Mouse (Mus musculus) heart, embryonic 12.5 days (tissue): ENCODE results near the gene Med24. TPM values are rescaled to one million over a fixed set of nuclear protein-coding genes. Genes with fewer than 3 reads are reported as not detected.
"Not testable (repeated sequence)": the region's sequence is repeated elsewhere in the genome, so short reads cannot be mapped to it uniquely, and the experiment has no call there.

Experiments used
- ATAC-seq: fragments of 200-750 bp; cut with Nextera tagmentation; 2 replicates; pipeline ENCODE4 v1.8.0; 2017; ENCODE audit warnings: moderate TSS enrichment, moderate library complexity; ENCODE audit not compliant: insufficient number of reproducible peaks, low FRiP score
- H3K27ac ChIP-seq: fragments of 300-500 bp; sonication (generic); 2 replicates; pipeline ENCODE4 v1.5.1; 2016; ENCODE audit warnings: mild to moderate bottlenecking, moderate library complexity; ENCODE audit not compliant: poor library complexity, severe bottlenecking
- H3K27me3 ChIP-seq: fragments of 300-500 bp; sonication (generic); replicated peaks from 2 replicates; pipeline ENCODE4 v1.6.1; 2016; ENCODE audit warnings: mild to moderate bottlenecking, moderate library complexity
- H3K36me3 ChIP-seq: fragments of 300-500 bp; sonication (generic); 2 replicates; pipeline ENCODE4 v1.6.1; 2016; ENCODE audit warnings: mild to moderate bottlenecking, moderate library complexity
- H3K4me1 ChIP-seq: fragments of 300-500 bp; sonication (generic); replicated peaks from 2 replicates; pipeline ENCODE4 v1.6.1; 2016; ENCODE audit warnings: mild to moderate bottlenecking
- H3K4me2 ChIP-seq: fragments of 300-500 bp; sonication (generic); 2 replicates; pipeline ENCODE4 v1.6.1; 2016; ENCODE audit warnings: mild to moderate bottlenecking, moderate library complexity
- H3K4me3 ChIP-seq: fragments of 300-500 bp; sonication (generic); 2 replicates; pipeline ENCODE4 v1.5.1; 2016; ENCODE audit warnings: mild to moderate bottlenecking
- H3K9ac ChIP-seq: fragments of 300-500 bp; sonication (generic); 2 replicates; pipeline ENCODE4 v1.6.1; 2016; ENCODE audit warnings: mild to moderate bottlenecking, moderate library complexity
- H3K9me3 ChIP-seq: fragments of 300-500 bp; sonication (generic); replicated peaks from 2 replicates; pipeline ENCODE4 v1.6.1; 2016; ENCODE audit warnings: mild to moderate bottlenecking, moderate library complexity
- WGBS: fragments of 180-500 bp; shearing (Covaris S2); methylation state at CpG from one replicate; pipeline ENCODE4 v1.1.7; 2016; 5-methylcytosine and 5-hydroxymethylcytosine counted together
- polyA plus RNA-seq: library from polyadenylated mRNA; unstranded; fragments of >200 nt; fragmentation: Nextera tagmentation; extraction: Ambion mirVana; gene quantifications from 2 replicates; pipeline ENCODE4 v1.2.1, GENCODE M21; 2016

The Med24 gene
- polyA plus RNA-seq, 1 experiment from 2014 or later = 45.9 TPM

GRCm38 (mm10) chr11:98681786-98682745 is 47.2 kb downstream of the Med24 start, which contains the start of gene Psmd3:
TSS of gene Psmd3 (plus strand) at chr11:98682554.
- no peaks in the 10 kb centered on the region for H3K9me3 ChIP-seq
- peaks cover 28% of the 10 kb centered on the region for H3K36me3 ChIP-seq
- peak within 1 kb of the TSS; percentile 36 for H3K27ac ChIP-seq
- H3K4me3 ChIP-seq = peak within 1 kb of the TSS; percentile 84
- peak; percentile 96 for ATAC-seq
- H3K4me2 ChIP-seq = peak within 1 kb of the TSS; percentile 95
- peak within 1 kb of the TSS; percentile 95 for H3K9ac ChIP-seq
- peaks cover 8% of the 10 kb centered on the region for H3K4me1 ChIP-seq
- no peaks in the 10 kb centered on the region for H3K27me3 ChIP-seq
- 5% methylated on average over 45 of the region's 45 CpGs for WGBS

DNA sequence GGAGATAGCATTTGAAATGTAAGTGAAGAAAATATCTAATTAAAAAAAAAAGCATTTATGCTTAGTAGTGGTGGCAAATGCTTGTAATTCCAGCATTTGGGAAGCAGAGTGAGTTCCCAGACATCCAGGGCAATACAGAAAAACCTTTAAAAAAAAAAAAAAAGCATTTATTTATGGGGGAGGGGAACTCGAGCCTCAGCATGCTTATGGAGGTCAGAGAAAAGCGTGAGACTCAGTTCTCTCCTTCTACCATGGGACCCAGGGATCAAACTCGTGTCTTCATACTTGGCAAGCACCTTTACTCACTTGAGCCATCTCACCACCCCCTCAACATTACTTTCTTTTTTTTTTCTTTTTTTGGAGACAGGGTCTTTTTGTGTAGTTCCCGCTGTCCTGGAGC is 48.0 kb downstream of the Med24 start:
- H3K27ac ChIP-seq = no peak overlapping the region
- WGBS = 72% methylated on average over 4 of the region's 4 CpGs

DNA sequence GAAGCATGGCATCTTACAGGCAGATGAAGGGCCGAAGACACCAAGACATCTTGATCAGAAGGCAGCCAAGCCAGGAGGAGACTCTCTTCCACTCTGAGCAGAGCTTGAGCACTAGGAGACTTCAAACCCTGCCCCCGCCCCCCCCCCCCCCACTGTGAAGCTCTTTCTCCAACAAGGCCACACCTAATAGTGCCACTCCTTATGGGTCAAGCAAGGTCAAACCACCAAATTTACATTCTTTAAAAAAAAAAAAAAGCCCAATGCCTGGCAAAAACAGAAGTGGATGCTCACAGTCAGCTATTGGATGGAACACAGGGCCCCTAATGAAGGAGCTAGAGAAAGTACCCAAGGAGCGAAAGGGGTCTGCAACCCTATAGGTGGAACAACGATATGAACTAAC is 48.6 kb downstream of the Med24 start:
- H3K4me1 ChIP-seq = peaks cover 15% of the 10 kb centered on the region
- not testable (repeated sequence) for H3K27ac ChIP-seq, H3K4me2 ChIP-seq, ATAC-seq, H3K9me3 ChIP-seq, H3K27me3 ChIP-seq, H3K9ac ChIP-seq, H3K4me3 ChIP-seq
- peaks cover 14% of the 10 kb centered on the region for H3K36me3 ChIP-seq
- 86% methylated on average over 4 of the region's 4 CpGs for WGBS

More for the DNA sequence above, 48.0 kb downstream of the Med24 start:
- H3K4me3 ChIP-seq = no peak overlapping the region
- no peaks in the 10 kb centered on the region for H3K9me3 ChIP-seq
- no peaks in the 10 kb centered on the region for H3K27me3 ChIP-seq
- peaks cover 11% of the 10 kb centered on the region for H3K4me1 ChIP-seq
- H3K36me3 ChIP-seq = peaks cover 20% of the 10 kb centered on the region
- no peak for ATAC-seq
- H3K4me2 ChIP-seq = no peak overlapping the region
- H3K9ac ChIP-seq = no peak overlapping the region

DNA sequence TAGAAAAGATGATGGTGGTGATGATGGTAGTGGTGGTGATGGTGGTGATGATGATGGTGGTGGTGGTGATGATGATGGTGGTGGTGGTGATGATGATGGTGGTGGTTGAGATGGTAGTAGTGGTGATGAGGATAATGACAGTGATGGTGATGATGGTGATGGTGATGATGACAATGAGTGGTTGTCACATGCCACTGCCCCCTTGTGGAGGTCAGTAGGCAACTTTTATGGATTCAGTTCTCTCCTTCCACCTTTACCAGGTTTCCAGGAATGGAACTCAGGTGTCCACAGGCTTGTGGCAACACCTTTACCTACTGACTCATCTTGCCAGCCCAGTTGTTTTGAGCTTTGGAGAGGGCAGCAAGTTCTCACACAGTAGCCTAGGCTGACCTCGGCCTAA is 49.2 kb downstream of the Med24 start:
- H3K27ac ChIP-seq = no peak overlapping the region
- no peaks in the 10 kb centered on the region for H3K27me3 ChIP-seq
- H3K4me2 ChIP-seq = no peak overlapping the region
- H3K4me3 ChIP-seq = no peak overlapping the region
- H3K36me3 ChIP-seq = peaks cover 8% of the 10 kb centered on the region; the same call in 1 of the 2 replicates
- ATAC-seq = no peak
- H3K4me1 ChIP-seq = peaks cover 15% of the 10 kb centered on the region
- WGBS = 89% methylated on average over 1 of the region's 1 CpGs
- H3K9me3 ChIP-seq = no peaks in the 10 kb centered on the region
- no peak overlapping the region for H3K9ac ChIP-seq

DNA sequence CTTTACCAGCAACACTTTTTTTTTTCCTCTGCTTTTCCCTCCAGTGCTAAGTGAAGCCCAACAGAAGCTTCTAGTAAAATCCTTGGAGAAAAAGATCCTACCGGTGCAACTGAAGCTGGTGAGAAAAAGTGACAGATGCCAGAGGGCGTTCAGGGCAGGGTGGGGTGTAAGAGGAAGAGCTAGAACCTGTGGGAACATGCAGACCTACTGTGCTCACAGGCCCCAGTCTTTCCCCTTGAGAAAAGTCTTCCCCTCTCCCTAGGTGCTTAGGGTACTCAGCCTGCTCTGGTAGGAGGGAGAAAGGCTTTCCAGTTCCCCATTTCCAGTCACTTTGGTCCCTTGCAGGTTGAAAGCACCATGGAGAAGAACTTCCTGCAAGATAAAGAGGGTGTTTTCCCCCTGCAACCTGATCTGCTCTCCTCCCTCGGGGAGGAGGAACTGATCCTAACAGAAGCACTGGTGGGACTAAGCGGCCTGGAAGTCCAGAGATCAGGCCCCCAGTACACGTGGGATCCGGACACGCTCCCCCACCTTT is 53.3 kb downstream of the Med24 start:
- WGBS = 28% methylated on average over 7 of the region's 7 CpGs
- no peaks in the 10 kb centered on the region for H3K36me3 ChIP-seq

DNA sequence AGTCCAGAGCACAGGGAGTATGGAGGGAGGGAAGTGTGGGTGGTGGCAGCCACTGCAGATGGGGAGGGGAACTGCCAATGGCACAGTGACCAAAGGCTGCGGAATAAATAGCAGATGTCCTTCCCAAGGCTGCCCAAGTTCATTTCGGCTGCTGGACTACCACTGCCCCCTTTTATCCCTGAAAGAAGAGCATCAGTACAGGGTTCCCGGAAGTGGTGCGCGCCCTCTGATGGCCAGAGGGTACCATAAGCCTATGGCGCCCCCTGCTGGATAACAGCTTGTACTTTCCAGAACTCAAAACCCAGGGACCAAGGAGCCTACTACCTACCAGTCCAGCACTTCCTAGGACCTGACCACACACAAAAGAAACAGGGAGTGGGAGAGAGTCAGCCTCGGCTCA is 56.1 kb downstream of the Med24 start:
- H3K36me3 ChIP-seq, ATAC-seq, H3K27ac ChIP-seq, H3K4me3 ChIP-seq, H3K9me3 ChIP-seq, H3K4me1 ChIP-seq, H3K9ac ChIP-seq: not testable (repeated sequence)
- WGBS = 3% methylated on average over 7 of the region's 7 CpGs
- Histone ChIP-seq H3K4me2 (peak overlapping the region; percentile 44), H3K27me3 (peaks cover 36% of the 10 kb centered on the region)

More for the DNA sequence above, 53.3 kb downstream of the Med24 start:
- Histone ChIP-seq H3K4me3 (no peak overlapping the region), H3K9ac (no peak overlapping the region), H3K4me1 (0 out of 2 replicates have a peak, but pooled peaks cover 7% of the 10 kb centered on the region), H3K4me2 (no peak overlapping the region), H3K27me3 (peaks cover 16% of the 10 kb centered on the region), H3K9me3 (no peaks in the 10 kb centered on the region), H3K27ac (no peak overlapping the region)
- ATAC-seq = no peak

DNA sequence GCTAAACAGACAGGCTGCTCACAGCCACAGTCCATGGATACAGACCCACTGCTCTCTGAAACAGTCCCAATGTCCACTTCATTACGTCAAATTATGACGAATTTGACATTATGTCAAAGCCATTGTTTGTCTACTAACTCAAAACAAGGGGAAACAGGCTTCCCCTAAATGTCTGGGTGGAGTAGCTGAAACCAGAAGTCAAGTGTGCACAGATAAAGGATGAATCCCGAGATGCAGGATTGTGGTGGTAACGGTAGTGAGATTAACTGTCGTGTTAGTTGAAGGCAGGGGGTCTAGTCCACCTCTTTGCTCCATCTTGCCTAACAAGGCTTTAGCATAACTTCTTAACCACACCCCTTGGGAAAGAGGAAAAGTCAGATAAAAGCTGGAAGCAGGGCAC is 56.8 kb downstream of the Med24 start:
- Histone ChIP-seq H3K4me1 (0 out of 2 replicates have a peak, but pooled peaks cover 7% of the 10 kb centered on the region), H3K4me2 (no peak overlapping the region), H3K36me3 (no peaks in the 10 kb centered on the region), H3K4me3 (no peak overlapping the region), H3K27ac (no peak overlapping the region), H3K27me3 (peaks cover 41% of the 10 kb centered on the region), H3K9ac (no peak overlapping the region), H3K9me3 (no peaks in the 10 kb centered on the region)
- WGBS = 74% methylated on average over 5 of the region's 5 CpGs
- ATAC-seq = no peak

DNA sequence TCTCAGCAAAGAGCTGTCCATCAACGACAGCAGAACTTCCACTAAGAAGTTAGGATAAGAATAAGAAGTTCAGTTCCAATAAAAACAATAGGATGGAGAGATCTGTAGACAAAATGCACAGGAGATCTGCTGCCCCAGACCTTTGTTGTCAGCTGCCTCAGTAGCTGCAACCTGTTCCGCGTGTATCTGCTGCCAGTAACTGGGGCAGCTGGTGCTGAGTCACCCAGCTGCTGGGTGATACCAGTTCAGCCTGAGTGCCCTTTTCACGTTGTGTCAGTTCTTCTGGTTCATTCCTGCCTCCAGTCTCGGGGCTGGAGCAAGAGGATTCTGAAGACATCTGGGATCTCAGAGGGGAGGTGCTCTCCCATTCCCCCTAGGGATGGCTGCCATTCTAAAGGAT is 57.4 kb downstream of the Med24 start:
- Histone ChIP-seq H3K9me3 (no peaks in the 10 kb centered on the region), H3K4me1 (0 out of 2 replicates have a peak, but pooled peaks cover 7% of the 10 kb centered on the region), H3K27me3 (peaks cover 47% of the 10 kb centered on the region), H3K4me2 (no peak overlapping the region), H3K4me3 (no peak overlapping the region), H3K9ac (no peak overlapping the region), H3K36me3 (no peaks in the 10 kb centered on the region), H3K27ac (no peak overlapping the region)
- 41% methylated on average over 5 of the region's 5 CpGs for WGBS
- ATAC-seq = no peak

DNA sequence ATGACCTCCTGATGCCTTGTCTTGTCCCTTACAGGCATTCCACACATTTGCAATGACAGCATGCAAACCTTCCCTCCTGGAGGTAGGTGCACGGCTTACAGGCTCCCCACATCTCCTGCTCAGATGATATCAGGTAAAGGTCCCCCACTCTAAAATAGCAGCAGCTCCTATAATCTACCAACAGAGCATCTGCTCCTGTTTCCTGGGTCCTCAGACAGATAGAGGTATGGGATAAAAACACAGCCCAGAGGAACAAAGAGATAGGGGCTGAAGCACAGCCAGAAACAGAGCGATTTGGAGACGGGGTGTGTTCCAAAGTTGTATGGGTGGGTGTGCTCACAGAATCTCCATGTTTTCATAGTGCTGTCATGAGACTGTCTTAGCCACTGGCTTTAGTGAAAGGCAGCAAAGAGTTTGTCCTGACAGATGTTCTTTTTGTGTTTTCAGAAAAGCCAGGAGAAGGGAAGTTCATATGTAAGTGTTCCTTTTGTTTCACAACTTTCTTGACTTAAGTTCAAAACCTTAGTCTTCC is 57.9 kb downstream of the Med24 start:
- WGBS = 58% methylated on average over 3 of the region's 3 CpGs
- Histone ChIP-seq H3K36me3 (no peaks in the 10 kb centered on the region), H3K27me3 (peaks cover 52% of the 10 kb centered on the region), H3K27ac (no peak overlapping the region), H3K4me2 (no peak overlapping the region), H3K9ac (no peak overlapping the region), H3K9me3 (no peaks in the 10 kb centered on the region), H3K4me3 (no peak overlapping the region), H3K4me1 (0 out of 2 replicates have a peak, but pooled peaks cover 6% of the 10 kb centered on the region)
- no peak for ATAC-seq

DNA sequence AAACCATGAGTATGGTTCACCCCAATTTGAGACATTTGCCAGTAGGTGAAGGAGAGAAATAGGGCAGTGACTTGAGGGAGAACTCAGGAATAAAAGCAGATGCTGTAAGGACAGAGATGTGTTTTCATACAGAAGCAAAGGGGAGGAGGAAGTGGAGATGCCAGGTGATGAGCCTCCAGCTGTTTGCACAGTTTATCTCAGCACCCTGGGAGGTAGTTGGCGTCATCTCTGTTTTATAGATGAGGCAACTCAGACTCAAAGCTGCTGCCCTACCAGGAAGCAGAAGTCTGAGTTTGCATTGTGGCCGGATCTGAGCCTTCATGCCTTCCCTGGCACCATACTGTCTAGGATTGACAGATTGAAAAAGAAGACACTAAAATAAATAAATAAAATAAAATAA is 60.3 kb downstream of the Med24 start:
- Histone ChIP-seq H3K4me3 (no peak overlapping the region), H3K36me3 (no peaks in the 10 kb centered on the region), H3K9ac (no peak overlapping the region), H3K4me2 (no peak overlapping the region), H3K9me3 (no peaks in the 10 kb centered on the region), H3K4me1 (no peaks in the 10 kb centered on the region), H3K27ac (no peak overlapping the region), H3K27me3 (peaks cover 71% of the 10 kb centered on the region)
- WGBS = 42% methylated on average over 2 of the region's 2 CpGs
- ATAC-seq = no peak

GRCm38 (mm10) chr11:98664091-98664490 is 65.1 kb downstream of the Med24 start, which contains the start of gene Gsdma:
TSS of gene Gsdma (plus strand) at chr11:98664351.
- no peak within 1 kb of the TSS for H3K9ac ChIP-seq
- no peaks in the 10 kb centered on the region for H3K9me3 ChIP-seq
- H3K27ac ChIP-seq = no peak within 1 kb of the TSS
- WGBS = 15% methylated on average over 4 of the region's 4 CpGs
- ATAC-seq = no peak
- H3K36me3 ChIP-seq = no peaks in the 10 kb centered on the region
- H3K4me1 ChIP-seq = no peaks in the 10 kb centered on the region; the same call in 1 of the 2 replicates
- H3K4me3 ChIP-seq = no peak within 1 kb of the TSS
- H3K4me2 ChIP-seq = no peak within 1 kb of the TSS
- peaks cover 63% of the 10 kb centered on the region for H3K27me3 ChIP-seq
